Mouse (Mus musculus) neural tube, embryonic 13.5 days (tissue): ENCODE results near the gene Sypl. TPM values are rescaled to one million over a fixed set of nuclear protein-coding genes. Genes with fewer than 3 reads are reported as not detected.
"Not testable (repeated sequence)": the region's sequence is repeated elsewhere in the genome, so short reads cannot be mapped to it uniquely, and the experiment has no call there.

Source experiments
- ATAC-seq: fragments of 200-750 bp; cut with Nextera tagmentation; 2 replicates; pipeline ENCODE4 v1.8.0; 2017; ENCODE audit warnings: low read depth, mild to moderate bottlenecking, moderate TSS enrichment, moderate library complexity
- H3K27ac ChIP-seq: fragments of 300-500 bp; sonication (generic); replicated peaks from 2 replicates; pipeline ENCODE4 v1.5.1; 2015; ENCODE audit warnings: moderate library complexity, mild to moderate bottlenecking, inconsistent platforms
- H3K27me3 ChIP-seq: fragments of 300-500 bp; sonication (generic); 2 replicates; pipeline ENCODE4 v1.6.1; 2015; ENCODE audit warnings: mild to moderate bottlenecking, inconsistent platforms
- H3K36me3 ChIP-seq: fragments of 300-500 bp; sonication (generic); 2 replicates; pipeline ENCODE4 v1.6.1; 2015; ENCODE audit warnings: mild to moderate bottlenecking, inconsistent platforms
- H3K4me1 ChIP-seq: fragments of 300-500 bp; sonication (generic); replicated peaks from 2 replicates; pipeline ENCODE4 v1.6.1; 2015; ENCODE audit warnings: inconsistent platforms
- H3K4me2 ChIP-seq: fragments of 300-500 bp; sonication (generic); 2 replicates; pipeline ENCODE4 v1.6.1; 2015; ENCODE audit warnings: inconsistent platforms, mild to moderate bottlenecking, moderate library complexity
- H3K4me3 ChIP-seq: fragments of 300-500 bp; sonication (generic); 2 replicates; pipeline ENCODE4 v1.5.1; 2015; ENCODE audit warnings: mild to moderate bottlenecking, inconsistent platforms
- H3K9ac ChIP-seq: fragments of 300-500 bp; sonication (generic); 2 replicates; pipeline ENCODE4 v1.6.1; 2015; ENCODE audit warnings: moderate library complexity, mild to moderate bottlenecking, inconsistent platforms
- H3K9me3 ChIP-seq: fragments of 300-500 bp; sonication (generic); 2 replicates; pipeline ENCODE4 v1.6.1; 2016; ENCODE audit warnings: inconsistent platforms
- WGBS: fragments of 180-500 bp; shearing (Covaris S2); methylation state at CpG from one replicate; pipeline ENCODE4 v1.1.7; 2015; 5-methylcytosine and 5-hydroxymethylcytosine counted together
- polyA plus RNA-seq: library from polyadenylated mRNA; unstranded; fragments of >200 nt; fragmentation: Nextera tagmentation; extraction: Ambion mirVana; gene quantifications from 2 replicates; pipeline ENCODE4 v1.2.1, GENCODE M21; 2015

Gene Sypl
- polyA plus RNA-seq, 1 experiment from 2014 or later = 39.8 TPM

DNA sequence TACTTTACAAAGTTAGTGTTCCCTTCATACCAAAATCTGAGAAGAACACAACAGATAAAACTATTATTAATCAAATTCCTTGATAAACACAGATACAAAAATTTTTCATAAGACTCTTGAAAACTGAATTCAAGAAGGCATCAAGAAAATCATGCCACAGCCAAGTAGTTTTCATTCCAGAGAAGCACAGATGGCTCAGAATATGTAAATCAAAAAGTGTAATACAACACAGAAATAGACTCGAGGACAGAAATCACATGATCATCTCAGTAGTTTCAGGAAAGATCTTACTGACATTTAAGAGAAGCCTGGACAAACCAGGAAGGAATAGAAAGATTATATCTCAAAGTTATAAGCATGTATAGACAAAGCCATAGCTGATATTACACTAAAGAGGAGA, 32.6 kb downstream of the Sypl start:
- peaks cover 7% of the 10 kb centered on the region; the same call in 1 of the 2 replicates for H3K9me3 ChIP-seq
- H3K4me1 ChIP-seq = no peaks in the 10 kb centered on the region
- H3K9ac ChIP-seq = no peak overlapping the region
- ATAC-seq = no peak
- H3K36me3 ChIP-seq = no peaks in the 10 kb centered on the region
- H3K27ac ChIP-seq = no peak overlapping the region
- H3K4me3 ChIP-seq = no peak overlapping the region
- no peak overlapping the region for H3K4me2 ChIP-seq
- WGBS = 78% methylated on average over 1 of the region's 1 CpGs
- H3K27me3 ChIP-seq = no peaks in the 10 kb centered on the region

DNA sequence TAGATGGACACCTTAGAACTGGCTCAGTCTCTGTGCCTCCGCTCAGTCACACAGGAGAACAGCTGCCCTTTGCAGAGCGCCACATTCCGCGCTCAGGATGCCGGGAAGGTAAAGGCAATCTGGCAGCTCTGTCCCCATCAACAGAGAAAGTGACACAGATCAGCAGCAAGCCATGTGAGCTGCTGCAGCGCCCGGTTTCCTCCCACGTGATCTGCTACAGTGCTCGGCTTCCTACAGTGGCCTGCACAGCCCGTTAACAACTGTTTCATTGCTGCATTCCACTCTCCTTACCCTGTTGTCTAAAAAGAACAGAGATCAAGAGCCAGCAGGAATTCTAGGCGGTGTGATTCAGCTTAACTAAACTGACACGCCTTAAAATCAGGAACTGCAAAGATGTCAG, 36.0 kb downstream of the Sypl start:
- H3K4me1 ChIP-seq = no peaks in the 10 kb centered on the region
- 68% methylated on average over 12 of the region's 12 CpGs for WGBS
- no peaks in the 10 kb centered on the region for H3K27me3 ChIP-seq
- no peak overlapping the region for H3K27ac ChIP-seq
- no peak overlapping the region for H3K9ac ChIP-seq
- no peak for ATAC-seq
- H3K36me3 ChIP-seq = no peaks in the 10 kb centered on the region
- no peak overlapping the region for H3K4me2 ChIP-seq
- H3K4me3 ChIP-seq = no peak overlapping the region
- 0 out of 2 replicates have a peak, but pooled peaks cover 4% of the 10 kb centered on the region for H3K9me3 ChIP-seq

DNA sequence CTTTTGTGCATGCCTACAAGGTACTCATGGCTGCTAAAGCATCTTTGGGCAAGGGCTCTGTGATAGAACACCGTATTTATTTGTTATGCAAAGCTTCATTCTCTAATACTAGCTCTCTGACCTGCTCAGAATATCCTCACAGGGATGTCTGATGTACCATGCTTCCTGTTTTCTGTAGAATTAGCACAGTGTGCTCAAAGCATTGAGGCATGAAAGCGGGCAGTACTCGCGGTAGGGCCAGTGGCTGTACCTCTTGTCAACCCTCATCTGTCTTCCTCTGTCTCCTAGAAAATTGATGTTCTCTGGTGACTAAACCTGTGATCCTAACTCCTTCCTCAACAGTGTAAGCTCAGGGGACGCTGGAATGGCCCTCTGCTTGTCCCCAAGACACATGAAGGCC, 40.4 kb downstream of the Sypl start:
- Histone ChIP-seq H3K4me3 (no peak overlapping the region), H3K27ac (no peak overlapping the region), H3K9me3 (no peaks in the 10 kb centered on the region), H3K4me1 (no peaks in the 10 kb centered on the region), H3K36me3 (no peaks in the 10 kb centered on the region), H3K9ac (no peak overlapping the region), H3K27me3 (no peaks in the 10 kb centered on the region), H3K4me2 (no peak overlapping the region)
- 71% methylated on average over 5 of the region's 5 CpGs for WGBS
- no peak for ATAC-seq

DNA sequence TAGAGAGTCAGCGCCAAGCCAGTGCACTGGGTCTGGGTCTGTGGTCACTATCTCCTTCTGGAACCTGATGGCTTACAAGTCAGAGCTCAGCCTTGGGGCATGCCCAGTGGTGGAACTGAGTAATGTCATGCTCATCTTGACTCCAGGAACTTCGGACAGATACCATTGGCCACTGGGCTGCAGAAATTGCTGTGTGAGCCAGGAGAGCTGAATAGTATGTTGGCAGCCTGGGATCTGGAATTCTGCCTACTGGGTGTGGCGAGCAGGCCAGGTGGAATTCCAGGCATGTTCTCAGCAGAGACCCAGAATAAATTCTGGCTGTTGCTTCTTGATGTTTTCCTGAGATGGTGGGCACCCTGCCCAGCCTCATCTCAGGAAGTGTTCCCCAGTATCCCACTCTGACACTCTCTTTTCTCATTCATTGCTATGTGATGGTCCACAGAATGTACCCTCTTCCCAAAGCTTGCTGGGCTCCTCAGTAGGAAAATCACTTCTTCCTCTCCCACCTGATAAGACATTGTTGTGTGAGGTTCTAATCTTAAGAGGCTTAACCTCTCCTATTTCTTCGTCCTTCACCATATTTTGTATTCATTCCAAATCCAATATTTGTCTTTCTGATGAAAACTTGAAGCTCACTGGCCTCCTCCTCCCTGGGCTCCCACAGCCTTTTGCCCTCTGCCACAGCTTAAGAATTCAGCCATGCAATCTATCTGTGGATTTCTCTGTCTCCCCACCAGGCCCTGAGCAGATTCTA, 41.6 kb downstream of the Sypl start:
- no peak for ATAC-seq
- Histone ChIP-seq H3K4me3 (no peak overlapping the region), H3K36me3 (no peaks in the 10 kb centered on the region), H3K9ac (no peak overlapping the region), H3K27me3 (no peaks in the 10 kb centered on the region), H3K27ac (no peak overlapping the region), H3K9me3 (no peaks in the 10 kb centered on the region), H3K4me2 (no peak overlapping the region), H3K4me1 (0 out of 2 replicates have a peak, but pooled peaks cover 1% of the 10 kb centered on the region)
- WGBS = 84% methylated on average over 4 of the region's 4 CpGs

DNA sequence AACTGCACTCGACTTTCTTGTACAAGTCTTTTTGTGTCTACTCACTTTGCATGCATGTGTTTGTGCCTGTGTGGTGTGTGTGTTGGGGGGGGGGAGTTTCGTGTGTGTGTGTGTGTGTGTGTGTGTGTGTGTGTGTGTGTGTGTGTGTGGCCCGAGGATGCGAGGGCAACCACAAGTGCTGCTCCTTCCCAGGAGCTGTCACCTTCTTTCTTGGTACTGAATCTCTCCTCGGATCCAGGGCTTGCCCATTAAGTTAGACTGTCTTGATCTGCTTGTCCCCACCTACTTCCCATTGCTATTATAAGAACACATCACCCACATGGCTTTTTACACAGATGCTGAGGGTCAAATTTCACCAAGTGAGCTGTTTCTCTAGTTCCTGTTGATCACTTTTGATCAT, 45.1 kb downstream of the Sypl start:
- Histone ChIP-seq H3K9me3 (no peaks in the 10 kb centered on the region), H3K4me1 (0 out of 2 replicates have a peak, but pooled peaks cover 5% of the 10 kb centered on the region), H3K4me3 (no peak overlapping the region), H3K9ac (no peak overlapping the region), H3K4me2 (no peak overlapping the region), H3K27me3 (no peaks in the 10 kb centered on the region), H3K36me3 (no peaks in the 10 kb centered on the region), H3K27ac (no peak overlapping the region)
- WGBS = 58% methylated on average over 2 of the region's 5 CpGs
- ATAC-seq = no peak

DNA sequence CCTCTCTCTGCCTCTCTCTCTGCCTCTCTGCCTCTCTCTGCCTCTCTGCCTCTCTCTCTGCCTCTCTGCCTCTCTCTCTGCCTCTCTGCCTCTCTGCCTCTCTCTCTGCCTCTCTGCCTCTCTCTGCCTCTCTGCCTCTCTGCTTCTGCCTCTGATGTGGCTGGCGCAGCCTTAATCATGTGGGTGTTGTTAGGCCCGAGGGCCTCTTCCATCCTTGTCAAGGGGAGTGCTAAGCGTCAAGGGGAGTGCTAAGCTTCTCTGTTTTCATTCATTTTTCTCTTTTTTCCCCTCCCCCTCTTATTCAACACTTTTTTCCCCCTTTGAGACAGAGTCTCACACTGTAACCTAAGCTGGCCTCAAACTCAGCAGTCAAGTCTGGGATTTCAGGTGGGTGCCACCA, 46.1 kb downstream of the Sypl start:
- not testable (repeated sequence) for H3K9me3 ChIP-seq, H3K36me3 ChIP-seq, ATAC-seq, H3K4me1 ChIP-seq, H3K4me2 ChIP-seq, H3K4me3 ChIP-seq, H3K9ac ChIP-seq, H3K27ac ChIP-seq, H3K27me3 ChIP-seq
- WGBS = 32% methylated on average over 3 of the region's 3 CpGs

DNA sequence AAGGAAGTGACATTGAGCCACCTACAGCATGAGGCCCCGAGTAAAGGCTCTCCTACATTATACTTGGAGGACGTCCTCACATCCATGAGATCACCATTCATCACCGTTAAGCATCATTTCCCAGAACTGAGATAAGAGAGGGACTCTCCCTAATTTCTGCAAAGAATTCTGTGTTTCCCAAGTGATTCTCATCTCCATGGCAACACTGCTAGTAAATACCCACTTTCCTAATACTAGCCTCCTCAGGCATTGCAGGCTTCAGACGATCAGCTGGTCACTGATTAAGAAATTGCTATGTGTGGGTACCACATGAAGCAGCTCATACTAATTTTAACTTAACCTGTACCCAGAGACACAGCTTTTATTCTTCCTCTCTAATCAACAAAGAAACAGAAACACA, 46.7 kb downstream of the Sypl start:
- Histone ChIP-seq H3K4me3 (no peak overlapping the region), H3K4me1 (0 out of 2 replicates have a peak, but pooled peaks cover 5% of the 10 kb centered on the region), H3K9ac (no peak overlapping the region), H3K27ac (no peak overlapping the region), H3K9me3 (no peaks in the 10 kb centered on the region), H3K4me2 (no peak overlapping the region), H3K27me3 (no peaks in the 10 kb centered on the region), H3K36me3 (no peaks in the 10 kb centered on the region)
- WGBS = 64% methylated on average over 4 of the region's 4 CpGs
- no peak for ATAC-seq

DNA sequence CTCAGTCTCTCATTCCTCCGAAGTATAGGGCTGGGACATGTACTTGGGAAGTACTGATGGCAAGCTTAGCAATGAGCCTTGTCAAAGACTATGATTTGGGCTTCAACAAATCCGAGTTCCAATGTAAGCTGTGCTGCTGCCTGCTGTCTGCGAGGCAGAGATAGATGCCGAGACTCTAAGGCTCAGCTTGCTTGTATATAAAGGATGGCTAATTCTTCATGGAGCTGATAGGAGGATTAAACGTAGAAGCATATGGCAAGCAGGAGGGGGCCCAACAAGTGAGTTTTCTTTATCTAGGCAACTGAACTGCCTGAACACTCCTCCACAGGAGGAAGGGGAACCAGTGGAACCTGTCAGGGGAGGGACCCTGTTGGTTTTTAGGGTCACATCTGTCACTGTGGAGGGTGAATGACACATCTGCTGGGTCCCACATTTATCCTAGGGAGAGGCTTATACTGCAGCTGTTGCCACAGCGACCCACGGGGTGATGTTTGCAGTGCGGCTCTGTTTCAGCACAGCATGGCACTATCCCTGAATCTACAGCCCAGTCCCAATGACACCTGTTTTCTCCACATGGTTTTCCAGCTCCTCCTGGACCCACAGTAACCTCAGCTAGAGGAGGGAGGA, 49.8 kb downstream of the Sypl start:
- H3K27me3 ChIP-seq = no peaks in the 10 kb centered on the region
- H3K4me3 ChIP-seq = no peak overlapping the region
- 0 out of 2 replicates have a peak, but pooled peaks cover 5% of the 10 kb centered on the region for H3K4me1 ChIP-seq
- no peak overlapping the region for H3K4me2 ChIP-seq
- H3K36me3 ChIP-seq = no peaks in the 10 kb centered on the region
- WGBS = 72% methylated on average over 8 of the region's 8 CpGs
- H3K27ac ChIP-seq = no peak overlapping the region
- no peaks in the 10 kb centered on the region for H3K9me3 ChIP-seq
- ATAC-seq = no peak; the same call in 1 of the 2 replicates
- no peak overlapping the region for H3K9ac ChIP-seq

DNA sequence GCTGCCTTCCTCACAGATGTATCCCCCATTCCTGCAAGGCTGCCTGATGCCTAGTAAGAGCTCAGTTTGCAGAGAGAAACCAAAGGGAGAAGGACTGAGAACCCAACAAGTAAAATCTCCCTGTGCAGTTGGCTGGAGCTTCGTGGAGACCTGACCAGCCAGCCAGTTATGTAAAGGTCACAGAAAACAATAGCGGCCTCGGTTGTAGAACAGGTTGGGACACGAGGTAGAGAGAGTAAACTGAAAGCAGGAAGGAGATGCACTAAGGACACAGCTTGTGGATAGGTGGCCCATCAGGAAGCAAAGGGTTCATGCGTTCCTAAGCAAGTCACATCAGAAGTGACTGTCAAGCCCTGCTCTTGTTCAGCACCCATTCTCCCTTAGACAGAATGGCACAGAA, 52.2 kb downstream of the Sypl start:
- Histone ChIP-seq H3K4me3 (no peak overlapping the region), H3K27ac (no peak overlapping the region), H3K27me3 (no peaks in the 10 kb centered on the region), H3K9me3 (no peaks in the 10 kb centered on the region), H3K36me3 (no peaks in the 10 kb centered on the region), H3K9ac (no peak overlapping the region), H3K4me1 (no peaks in the 10 kb centered on the region), H3K4me2 (no peak overlapping the region)
- WGBS = 88% methylated on average over 5 of the region's 5 CpGs
- no peak for ATAC-seq

DNA sequence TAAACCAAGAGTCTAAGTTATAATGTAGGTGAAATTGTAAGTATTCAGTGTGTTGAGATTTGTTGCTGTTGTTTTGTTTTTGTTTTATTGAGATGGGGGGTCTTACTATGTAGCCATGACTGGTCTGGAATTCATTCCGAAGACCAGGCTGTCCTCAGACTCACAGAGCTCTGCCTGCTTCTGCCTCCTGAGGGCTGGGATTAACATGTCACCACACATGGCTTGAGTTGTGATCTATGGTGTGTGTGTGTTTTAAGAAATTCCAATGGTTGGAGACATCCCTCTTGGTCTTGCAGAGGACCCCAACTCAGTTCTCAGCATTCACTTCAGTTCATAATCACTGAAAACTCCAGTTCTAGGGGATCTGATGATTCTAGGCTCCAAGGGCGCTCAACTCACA, 53.5 kb downstream of the Sypl start:
- Histone ChIP-seq H3K9ac (no peak overlapping the region), H3K4me2 (no peak overlapping the region), H3K4me1 (no peaks in the 10 kb centered on the region), H3K27me3 (no peaks in the 10 kb centered on the region), H3K4me3 (no peak overlapping the region), H3K9me3 (no peaks in the 10 kb centered on the region), H3K27ac (no peak overlapping the region), H3K36me3 (no peaks in the 10 kb centered on the region)
- 93% methylated on average over 2 of the region's 2 CpGs for WGBS
- no peak for ATAC-seq

DNA sequence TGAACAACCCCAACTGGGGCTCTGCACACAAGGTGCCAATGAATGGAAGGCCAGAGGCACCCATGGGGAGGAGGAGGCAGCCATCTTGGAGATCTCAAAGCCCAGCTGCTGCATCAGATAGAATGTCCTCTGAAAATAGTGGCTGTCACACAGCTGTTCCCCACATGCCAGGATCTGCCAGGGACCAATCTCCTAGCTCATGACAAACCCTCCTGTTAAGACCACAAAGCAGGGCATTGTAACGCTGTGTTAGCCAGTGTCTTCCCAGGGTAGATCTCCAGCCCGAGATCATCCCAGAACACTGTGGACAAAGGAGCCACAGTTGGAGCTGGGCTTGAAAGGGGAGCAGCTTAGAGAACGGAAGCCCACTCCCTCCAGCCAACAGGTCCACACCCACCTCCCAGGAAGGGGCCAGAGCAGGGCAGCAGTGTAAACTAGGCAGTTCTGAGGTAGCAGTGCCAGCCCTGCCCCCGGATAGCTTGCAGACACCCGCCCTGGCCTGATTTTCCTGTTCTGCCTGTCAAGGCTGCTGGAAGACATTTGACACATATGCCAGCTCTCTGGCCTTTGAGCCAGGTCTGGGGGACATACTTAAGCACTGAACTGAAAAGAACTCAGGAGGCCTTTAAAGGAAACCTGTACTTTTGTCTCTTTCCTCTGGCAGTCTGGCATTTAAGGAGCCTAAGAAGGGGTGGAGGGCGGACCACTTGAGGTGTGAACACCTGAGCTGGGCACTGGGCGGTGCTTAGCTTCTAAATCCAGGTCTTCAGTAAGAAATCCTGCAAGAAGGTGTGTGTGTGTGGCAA, 54.8 kb downstream of the Sypl start:
- Histone ChIP-seq H3K4me2 (no peak overlapping the region), H3K9ac (no peak overlapping the region), H3K4me1 (no peaks in the 10 kb centered on the region), H3K4me3 (no peak overlapping the region), H3K36me3 (no peaks in the 10 kb centered on the region), H3K27ac (no peak overlapping the region), H3K9me3 (no peaks in the 10 kb centered on the region), H3K27me3 (no peaks in the 10 kb centered on the region)
- WGBS = 59% methylated on average over 7 of the region's 7 CpGs
- ATAC-seq = no peak

DNA sequence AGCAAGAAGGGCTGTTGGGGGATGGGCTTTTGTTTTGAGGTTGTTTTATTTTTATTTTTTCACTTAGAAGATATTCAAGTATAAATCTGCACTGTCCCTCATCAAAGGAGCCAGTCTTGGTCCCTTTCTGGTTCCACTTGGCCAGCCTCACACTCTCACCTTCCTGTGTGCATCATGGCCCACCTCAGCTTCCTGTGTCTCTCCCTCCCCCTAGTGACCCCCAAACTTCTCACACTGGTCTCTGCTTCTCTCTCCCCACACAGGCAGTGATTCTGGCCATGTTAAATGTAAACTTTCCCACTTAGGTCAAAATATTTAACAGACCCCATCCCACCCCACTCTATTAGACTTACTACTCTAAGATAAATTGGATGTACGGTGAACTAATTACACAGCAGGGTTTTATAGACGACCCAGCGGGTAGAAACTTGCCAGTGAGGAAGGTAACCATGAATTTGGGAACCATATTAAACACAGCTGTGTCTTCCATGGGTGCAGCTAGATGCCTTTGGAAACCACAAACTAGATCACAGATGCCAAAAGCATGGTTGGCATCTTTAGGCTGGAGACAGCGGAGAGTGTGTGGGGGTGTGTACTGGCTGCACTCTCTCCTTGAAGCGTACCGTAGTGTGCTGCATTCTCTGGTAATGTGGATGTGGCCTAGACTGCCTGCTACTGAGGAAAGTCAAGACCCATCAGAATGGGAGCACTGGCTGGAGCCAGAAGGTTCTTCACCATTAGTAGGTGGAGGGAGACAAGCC, 55.7 kb downstream of the Sypl start:
- Histone ChIP-seq H3K9me3 (no peaks in the 10 kb centered on the region), H3K9ac (no peak overlapping the region), H3K4me1 (peaks cover 6% of the 10 kb centered on the region), H3K36me3 (no peaks in the 10 kb centered on the region), H3K4me3 (no peak overlapping the region), H3K27me3 (no peaks in the 10 kb centered on the region), H3K4me2 (no peak overlapping the region), H3K27ac (no peak overlapping the region)
- ATAC-seq = no peak
- WGBS = 79% methylated on average over 6 of the region's 6 CpGs
